Mouse (Mus musculus): ENCODE measurements around the gene Rab20.

DNA sequence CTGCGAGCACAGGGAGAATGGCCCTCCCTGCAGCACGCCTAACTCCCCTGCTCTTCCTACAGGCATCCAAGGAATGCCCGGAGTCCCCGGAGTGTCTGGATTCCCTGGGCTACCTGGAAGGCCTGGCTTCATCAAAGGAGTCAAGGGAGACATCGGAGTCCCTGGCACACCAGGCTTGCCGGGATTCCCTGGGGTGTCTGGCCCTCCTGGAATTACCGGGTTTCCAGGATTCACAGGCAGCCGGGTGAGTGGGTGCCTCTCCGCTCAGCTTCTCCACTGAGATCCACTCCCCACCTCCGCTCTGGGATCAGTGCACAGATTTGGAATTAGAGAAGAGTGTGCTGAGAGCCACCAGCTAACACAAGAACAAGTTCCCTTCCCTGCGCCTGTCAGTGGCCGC lies 40.6 kb downstream of the Rab20 start:
- TF ChIP-seq CTCF (IDR thresholded peaks at IDR 0.05; ENCODE audit: control insufficient read depth, insufficient read depth, insufficient read length) (no peak), CEBPB (IDR thresholded peaks at IDR 0.05; ENCODE audit: low read depth) (no peak), USF1 (IDR thresholded peaks at IDR 0.05; ENCODE audit: low read depth) (no peak)
